Mouse (Mus musculus) intestine, embryonic 16.5 days (tissue): ENCODE results near the gene Zdhhc23. TPM values are rescaled to one million over a fixed set of nuclear protein-coding genes. Genes with fewer than 3 reads are reported as not detected.

ENCODE experiments used
- ATAC-seq: fragments of 200-750 bp; cut with Nextera tagmentation; 2 replicates; pipeline ENCODE4 v1.8.0; 2017; ENCODE audit warnings: moderate TSS enrichment, moderate library complexity
- H3K27ac ChIP-seq: fragments of 300-500 bp; sonication (generic); 2 replicates; pipeline ENCODE4 v1.5.1; 2014; ENCODE audit warnings: mild to moderate bottlenecking, low read length
- H3K27me3 ChIP-seq: fragments of 300-500 bp; sonication (generic); replicated peaks from 2 replicates; pipeline ENCODE4 v1.6.1; 2014; ENCODE audit warnings: low read length, control low read depth, mixed read lengths; ENCODE audit not compliant: control insufficient read depth, insufficient read depth
- H3K36me3 ChIP-seq: fragments of 300-500 bp; sonication (generic); 2 replicates; pipeline ENCODE4 v1.6.1; 2014; ENCODE audit warnings: low read length, control low read depth; ENCODE audit not compliant: control insufficient read depth, insufficient read depth
- H3K4me1 ChIP-seq: fragments of 300-500 bp; sonication (generic); 2 replicates; pipeline ENCODE4 v1.6.1; 2014; ENCODE audit warnings: low read length, control low read depth, mixed read lengths; ENCODE audit not compliant: control insufficient read depth, insufficient read depth
- H3K4me2 ChIP-seq: fragments of 300-500 bp; sonication (generic); 2 replicates; pipeline ENCODE4 v1.6.1; 2014; ENCODE audit warnings: low read depth, low read length, control low read depth
- H3K4me3 ChIP-seq: fragments of 300-500 bp; sonication (generic); 2 replicates; pipeline ENCODE4 v1.5.1; 2014; ENCODE audit warnings: mild to moderate bottlenecking, low read length
- H3K9ac ChIP-seq: fragments of 300-500 bp; sonication (generic); 2 replicates; pipeline ENCODE4 v1.6.1; 2014; ENCODE audit warnings: low read depth, low read length
- H3K9me3 ChIP-seq: fragments of 300-500 bp; sonication (generic); 2 replicates; pipeline ENCODE4 v1.6.1; 2016; ENCODE audit warnings: low read length, control low read depth; ENCODE audit not compliant: control insufficient read depth
- WGBS: fragments of 180-500 bp; shearing (Covaris S2); extraction: QIAGEN DNeasy Blood & Tissue Kit; methylation state at CpG from one replicate; pipeline ENCODE4 v1.1.7; 2014; 5-methylcytosine and 5-hydroxymethylcytosine counted together
- polyA plus RNA-seq: library from polyadenylated mRNA; unstranded; fragments of >200 nt; fragmentation: Nextera tagmentation; extraction: Ambion mirVana; gene quantifications from 2 replicates; pipeline ENCODE4 v1.2.1, GENCODE M21; 2015

Zdhhc23 gene
- polyA plus RNA-seq, 1 experiment from 2014 or later: 1.9 TPM

- H3K36me3 ChIP-seq: no peaks in the 10 kb centered on the region
- 86% methylated on average over 2 of the region's 2 CpGs for WGBS
- no peaks in the 10 kb centered on the region for H3K9me3 ChIP-seq
- H3K4me2 ChIP-seq: no peak overlapping the region
- no peak overlapping the region for H3K27ac ChIP-seq
- no peaks in the 10 kb centered on the region for H3K27me3 ChIP-seq
- H3K4me3 ChIP-seq: no peak overlapping the region
- H3K9ac ChIP-seq: no peak overlapping the region
- H3K4me1 ChIP-seq: no peaks in the 10 kb centered on the region
- ATAC-seq: no peak
These were observed 7.2 kb downstream of the Zdhhc23 start for GRCm38 (mm10) chr16:43972391-43972790.

GRCm38 (mm10) chr16:43971741-43972140 lies 7.8 kb downstream of the Zdhhc23 start:
- 63% methylated on average over 9 of the region's 9 CpGs for WGBS
- H3K9ac ChIP-seq: no peak overlapping the region
- no peak for ATAC-seq

GRCm38 (mm10) chr16:43971189-43971588 lies 8.4 kb downstream of the Zdhhc23 start:
- peak; percentile 59; the same call in 1 of the 2 replicates for ATAC-seq
- Histone ChIP-seq H3K9ac (no peak overlapping the region), H3K36me3 (no peaks in the 10 kb centered on the region), H3K27ac (no peak overlapping the region), H3K4me1 (no peaks in the 10 kb centered on the region), H3K4me2 (no peak overlapping the region), H3K4me3 (no peak overlapping the region), H3K27me3 (no peaks in the 10 kb centered on the region), H3K9me3 (no peaks in the 10 kb centered on the region)
- 80% methylated on average over 11 of the region's 11 CpGs for WGBS

More at GRCm38 (mm10) chr16:43971741-43972140, 7.8 kb downstream of the Zdhhc23 start:
- no peak overlapping the region for H3K27ac ChIP-seq
- H3K36me3 ChIP-seq: no peaks in the 10 kb centered on the region
- H3K4me1 ChIP-seq: no peaks in the 10 kb centered on the region
- no peaks in the 10 kb centered on the region for H3K27me3 ChIP-seq
- no peak overlapping the region for H3K4me3 ChIP-seq
- no peak overlapping the region for H3K4me2 ChIP-seq
- H3K9me3 ChIP-seq: no peaks in the 10 kb centered on the region

GRCm38 (mm10) chr16:43970426-43970825 lies 9.2 kb downstream of the Zdhhc23 start:
- no peaks in the 10 kb centered on the region for H3K9me3 ChIP-seq
- H3K36me3 ChIP-seq: no peaks in the 10 kb centered on the region
- no peak overlapping the region for H3K27ac ChIP-seq
- no peak overlapping the region for H3K9ac ChIP-seq
- H3K4me3 ChIP-seq: no peak overlapping the region
- no peak for ATAC-seq
- H3K4me2 ChIP-seq: no peak overlapping the region
- WGBS: 86% methylated on average over 3 of the region's 3 CpGs
- no peaks in the 10 kb centered on the region for H3K27me3 ChIP-seq
- H3K4me1 ChIP-seq: no peaks in the 10 kb centered on the region

- Histone ChIP-seq H3K4me1 (no peaks in the 10 kb centered on the region), H3K27me3 (no peaks in the 10 kb centered on the region), H3K27ac (no peak overlapping the region), H3K36me3 (no peaks in the 10 kb centered on the region), H3K4me3 (no peak overlapping the region), H3K9me3 (no peaks in the 10 kb centered on the region), H3K9ac (no peak overlapping the region), H3K4me2 (no peak overlapping the region)
- no peak for ATAC-seq
- whole genome bisulfite sequencing: 88% methylated on average over 13 of the region's 13 CpGs
These were observed 13.7 kb downstream of the Zdhhc23 start for GRCm38 (mm10) chr16:43965781-43966389.

GRCm38 (mm10) chr16:43963780-43964179 lies 15.8 kb downstream of the Zdhhc23 start:
- Histone ChIP-seq H3K27me3 (no peaks in the 10 kb centered on the region), H3K36me3 (no peaks in the 10 kb centered on the region), H3K27ac (no peak overlapping the region), H3K4me1 (no peaks in the 10 kb centered on the region), H3K4me3 (no peak overlapping the region), H3K4me2 (no peak overlapping the region), H3K9ac (no peak overlapping the region), H3K9me3 (no peaks in the 10 kb centered on the region)
- WGBS: 74% methylated on average over 3 of the region's 3 CpGs
- ATAC-seq: no peak

GRCm38 (mm10) chr16:43963291-43963690 lies 16.3 kb downstream of the Zdhhc23 start:
- Histone ChIP-seq H3K4me2 (no peak overlapping the region), H3K4me1 (no peaks in the 10 kb centered on the region), H3K27me3 (no peaks in the 10 kb centered on the region), H3K9me3 (no peaks in the 10 kb centered on the region), H3K36me3 (no peaks in the 10 kb centered on the region), H3K4me3 (no peak overlapping the region), H3K27ac (no peak overlapping the region), H3K9ac (no peak overlapping the region)
- WGBS: 92% methylated on average over 9 of the region's 9 CpGs
- ATAC-seq: no peak

- ATAC-seq: no peak
- WGBS: 89% methylated on average over 4 of the region's 4 CpGs
These were observed 21.6 kb downstream of the Zdhhc23 start for GRCm38 (mm10) chr16:43958038-43958437.

GRCm38 (mm10) chr16:43954913-43955312 lies 24.7 kb downstream of the Zdhhc23 start:
- Histone ChIP-seq H3K9me3 (no peaks in the 10 kb centered on the region), H3K4me2 (no peak overlapping the region), H3K4me3 (no peak overlapping the region), H3K27ac (no peak overlapping the region), H3K27me3 (no peaks in the 10 kb centered on the region), H3K9ac (no peak overlapping the region), H3K4me1 (no peaks in the 10 kb centered on the region), H3K36me3 (no peaks in the 10 kb centered on the region)
- 65% methylated on average over 6 of the region's 6 CpGs for WGBS
- no peak for ATAC-seq

More at GRCm38 (mm10) chr16:43958038-43958437, 21.6 kb downstream of the Zdhhc23 start:
- H3K4me2 ChIP-seq: no peak overlapping the region
- no peaks in the 10 kb centered on the region for H3K4me1 ChIP-seq
- no peaks in the 10 kb centered on the region for H3K36me3 ChIP-seq
- H3K9me3 ChIP-seq: no peaks in the 10 kb centered on the region
- no peak overlapping the region for H3K4me3 ChIP-seq
- no peaks in the 10 kb centered on the region for H3K27me3 ChIP-seq
- H3K27ac ChIP-seq: no peak overlapping the region
- no peak overlapping the region for H3K9ac ChIP-seq

GRCm38 (mm10) chr16:43951591-43951990 lies 28.0 kb downstream of the Zdhhc23 start:
- no peak overlapping the region for H3K9ac ChIP-seq
- H3K9me3 ChIP-seq: no peaks in the 10 kb centered on the region
- ATAC-seq: peak; percentile 69
- no peak overlapping the region for H3K4me3 ChIP-seq
- WGBS: 48% methylated on average over 4 of the region's 4 CpGs
- no peaks in the 10 kb centered on the region for H3K36me3 ChIP-seq
- H3K27ac ChIP-seq: no peak overlapping the region
- no peak overlapping the region for H3K4me2 ChIP-seq
- no peaks in the 10 kb centered on the region for H3K4me1 ChIP-seq
- no peaks in the 10 kb centered on the region for H3K27me3 ChIP-seq
